Mouse (Mus musculus) midbrain, postnatal 0 days (tissue): ENCODE measurements around the gene Epha10. TPM values are rescaled to one million over a fixed set of nuclear protein-coding genes. Genes with fewer than 3 reads are reported as not detected.
"Not testable (repeated sequence)": the region's sequence is repeated elsewhere in the genome, so short reads cannot be mapped to it uniquely, and the experiment has no call there.

Experiments
- ATAC-seq: fragments of 200-750 bp; cut with Nextera tagmentation; 2 replicates; pipeline ENCODE4 v1.8.0; 2017; ENCODE audit warnings: moderate number of reproducible peaks, mild to moderate bottlenecking, moderate TSS enrichment, moderate library complexity; ENCODE audit not compliant: low FRiP score
- DNase-seq: peaks from one replicate; pipeline ENCODE4 v3.0.0-alpha.2; 2015; ENCODE audit warnings: low spot score
- H3K27ac ChIP-seq: fragments of 300-500 bp; sonication (generic); 2 replicates; pipeline ENCODE4 v1.5.1; 2014; ENCODE audit warnings: low read depth, mild to moderate bottlenecking, low read length, mixed read lengths
- H3K27me3 ChIP-seq: fragments of 300-500 bp; sonication (generic); 2 replicates; pipeline ENCODE4 v1.6.1; 2014; ENCODE audit warnings: low read length, control low read depth, mixed read lengths; ENCODE audit not compliant: insufficient read depth
- H3K36me3 ChIP-seq: fragments of 300-500 bp; sonication (generic); 2 replicates; pipeline ENCODE4 v1.6.1; 2014; ENCODE audit warnings: low read length, control low read depth, mixed read lengths; ENCODE audit not compliant: insufficient read depth
- H3K4me1 ChIP-seq: fragments of 300-500 bp; sonication (generic); 2 replicates; pipeline ENCODE4 v1.6.1; 2014; ENCODE audit warnings: mild to moderate bottlenecking, control low read depth, antibody characterized with exemption, low read length, mixed read lengths; ENCODE audit not compliant: insufficient read depth
- H3K4me2 ChIP-seq: fragments of 300-500 bp; sonication (generic); 2 replicates; pipeline ENCODE4 v1.6.1; 2014; ENCODE audit warnings: low read depth, mild to moderate bottlenecking, low read length, mixed read lengths; ENCODE audit not compliant: poor library complexity, severe bottlenecking
- H3K4me3 ChIP-seq: fragments of 300-500 bp; sonication (generic); 2 replicates; pipeline ENCODE4 v1.5.1; 2014; ENCODE audit warnings: low read depth, mild to moderate bottlenecking, low read length, moderate library complexity
- H3K9ac ChIP-seq: fragments of 300-500 bp; sonication (generic); replicated peaks from 2 replicates; pipeline ENCODE4 v1.6.1; 2014; ENCODE audit warnings: mild to moderate bottlenecking, low read length, moderate library complexity, mixed read lengths; ENCODE audit not compliant: poor library complexity, severe bottlenecking
- H3K9me3 ChIP-seq: fragments of 300-500 bp; sonication (generic); 2 replicates; pipeline ENCODE4 v1.6.1; 2016; ENCODE audit warnings: low read length, control low read depth
- CTCF ChIP-seq: IDR thresholded peaks from 2 replicates; pipeline ENCODE4 v1.5.1; 2016; ENCODE audit warnings: antibody characterized with exemption, mild to moderate bottlenecking
- WGBS: fragments of 180-500 bp; shearing (Covaris S2); extraction: QIAGEN DNeasy Blood & Tissue Kit; methylation state at CpG from one replicate; pipeline ENCODE4 v1.1.7; 2014; 5-methylcytosine and 5-hydroxymethylcytosine counted together
- polyA plus RNA-seq: library from polyadenylated mRNA; unstranded; fragments of >200 nt; fragmentation: Nextera tagmentation; extraction: Ambion mirVana; gene quantifications from 2 replicates; pipeline ENCODE4 v1.2.1, GENCODE M21; 2015
- total RNA-seq: library from RNA; depleted of rRNA; stranded (reverse); fragments of >200 nt; gene quantifications from 2 replicates; pipeline ENCODE4 v1.2.3, GENCODE M21; 2014

Gene Epha10
- total and polyA plus RNA-seq, 2 experiments from 2014 or later = 15.3 to 43.4 TPM

DNA sequence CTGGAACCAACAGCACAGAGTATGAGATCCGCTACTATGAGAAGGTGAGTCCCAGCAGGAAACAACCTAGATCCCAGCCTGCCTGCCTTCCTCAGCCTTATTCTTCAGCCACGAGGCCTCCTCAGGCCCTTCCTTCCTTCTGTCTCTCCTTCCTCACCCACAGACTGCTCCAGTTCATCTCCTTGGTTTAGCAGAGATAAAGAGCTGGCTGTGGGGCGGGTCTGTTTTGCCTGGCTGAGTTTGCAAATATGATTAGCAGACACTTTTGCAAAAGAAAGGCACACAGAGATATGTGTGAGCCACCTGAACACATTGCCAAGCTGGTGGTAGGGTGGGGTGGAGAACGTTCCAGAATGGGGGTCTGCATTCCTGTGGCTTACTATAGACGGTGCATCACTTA is 19.2 kb downstream of the Epha10 start:
- no peak overlapping the region for H3K4me3 ChIP-seq

DNA sequence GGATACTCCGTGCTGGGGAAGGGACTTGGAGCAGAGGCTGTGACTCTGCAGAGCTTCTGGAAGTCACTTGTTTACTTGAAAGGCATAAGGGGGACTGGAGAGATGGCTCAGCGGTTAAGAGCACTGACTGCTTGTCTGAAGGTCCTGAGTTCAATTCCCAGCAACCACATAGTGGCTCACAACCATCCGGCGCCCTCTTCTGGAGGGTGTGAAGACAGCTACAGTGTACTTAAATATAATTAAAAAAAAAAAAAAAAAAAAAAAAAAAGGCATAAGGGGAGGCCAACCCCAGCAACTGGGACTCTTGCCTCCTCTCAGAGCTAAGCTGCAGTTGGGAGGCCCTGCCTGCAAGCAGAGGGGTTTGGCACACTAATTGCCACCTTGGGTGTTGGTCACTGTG is 24.7 kb downstream of the Epha10 start:
- Histone ChIP-seq H3K9me3 (no peaks in the 10 kb centered on the region), H3K27me3 (no peaks in the 10 kb centered on the region), H3K27ac (peak overlapping the region; percentile 60), H3K4me1 (0 out of 2 replicates have a peak, but pooled peaks cover 2% of the 10 kb centered on the region), H3K9ac (no peak overlapping the region), H3K36me3 (no peaks in the 10 kb centered on the region), H3K4me2 (no peak overlapping the region), H3K4me3 (no peak overlapping the region)
- ATAC-seq = no peak
- TF ChIP-seq CTCF = peak; percentile 35
- 79% methylated on average over 4 of the region's 4 CpGs for WGBS
- no peak for DNase-seq

More for the DNA sequence above, 19.2 kb downstream of the Epha10 start:
- H3K4me2 ChIP-seq = no peak overlapping the region
- no peak overlapping the region for H3K27ac ChIP-seq
- TF ChIP-seq CTCF = no peak
- no peaks in the 10 kb centered on the region; the same call in 1 of the 2 replicates for H3K27me3 ChIP-seq
- H3K4me1 ChIP-seq = no peaks in the 10 kb centered on the region
- 59% methylated on average over 5 of the region's 5 CpGs for WGBS
- H3K36me3 ChIP-seq = no peaks in the 10 kb centered on the region
- ATAC-seq (no peak), DNase-seq (no peak)
- no peak overlapping the region for H3K9ac ChIP-seq
- H3K9me3 ChIP-seq = no peaks in the 10 kb centered on the region

DNA sequence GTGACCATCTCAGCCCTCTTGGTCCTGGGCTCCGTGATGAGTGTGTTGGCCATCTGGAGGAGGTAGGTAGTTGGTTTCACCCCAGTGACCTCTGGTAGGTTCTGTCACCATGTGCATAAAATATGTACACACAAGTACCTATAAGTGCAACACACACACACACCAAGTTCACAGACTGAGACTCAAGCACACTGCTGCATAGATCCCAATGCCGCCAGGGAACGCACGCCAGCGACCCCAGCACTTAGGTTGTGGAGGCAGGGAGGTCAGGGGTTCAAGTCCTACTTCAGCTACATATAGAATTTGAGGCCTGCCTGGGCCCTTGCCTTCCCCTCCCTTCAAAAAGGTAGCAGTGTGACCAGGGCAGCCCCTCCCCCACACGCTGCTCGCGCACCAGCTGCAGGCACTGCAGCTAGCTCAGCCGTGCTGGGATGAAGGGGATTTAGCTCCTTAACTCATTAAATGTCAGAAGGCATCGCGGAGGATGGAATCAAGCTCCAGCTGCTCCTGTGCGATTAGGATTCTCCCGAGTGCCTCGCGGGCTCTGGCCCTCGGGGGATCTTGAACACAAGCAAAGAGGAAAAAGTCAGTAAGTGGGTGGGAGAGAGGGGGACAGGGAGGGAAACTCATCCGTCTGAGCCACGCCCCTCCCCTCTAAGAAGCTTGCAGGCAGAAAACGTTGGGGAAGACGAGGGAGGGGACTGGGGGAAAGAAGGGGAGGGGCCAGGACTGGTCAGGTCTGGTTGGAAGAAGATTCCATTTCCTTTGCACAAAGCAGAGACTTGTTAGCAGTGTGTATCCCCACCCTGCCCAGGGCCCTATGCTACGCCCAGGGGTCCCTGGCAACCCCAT is 25.5 kb downstream of the Epha10 start:
- peak; percentile 79 for DNase-seq
- Histone ChIP-seq H3K27me3 (no peaks in the 10 kb centered on the region), H3K4me1 (0 out of 2 replicates have a peak, but pooled peaks cover 2% of the 10 kb centered on the region), H3K36me3 (no peaks in the 10 kb centered on the region), H3K4me3 (no peak overlapping the region), H3K9me3 (no peaks in the 10 kb centered on the region), H3K4me2 (peak overlapping the region; percentile 8; the same call in 1 of the 2 replicates), H3K9ac (no peak overlapping the region), H3K27ac (peak overlapping the region; percentile 60)
- WGBS = 5% methylated on average over 21 of the region's 21 CpGs
- peak; percentile 88 for ATAC-seq
- no peak for TF ChIP-seq CTCF

DNA sequence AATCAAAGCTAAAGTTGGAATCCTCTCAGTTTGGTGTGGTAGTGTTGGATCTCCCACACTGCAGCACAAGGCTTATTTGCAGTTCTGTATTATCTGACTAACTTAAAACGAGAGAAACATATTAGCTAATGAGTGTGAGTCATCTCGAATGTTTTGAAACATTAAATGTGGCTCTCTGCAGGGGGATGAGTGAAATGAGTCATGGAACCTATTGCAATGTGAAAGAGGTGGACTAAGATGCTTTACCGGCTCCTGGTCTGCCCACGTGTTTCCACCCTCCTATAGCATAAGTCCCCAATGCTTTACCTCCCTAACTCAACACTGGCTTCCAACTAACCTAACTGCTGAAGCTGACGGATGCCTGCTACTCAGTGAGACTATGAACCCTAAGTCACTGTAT is 47.4 kb downstream of the Epha10 start:
- H3K27ac ChIP-seq = no peak overlapping the region
- ATAC-seq = no peak

DNA sequence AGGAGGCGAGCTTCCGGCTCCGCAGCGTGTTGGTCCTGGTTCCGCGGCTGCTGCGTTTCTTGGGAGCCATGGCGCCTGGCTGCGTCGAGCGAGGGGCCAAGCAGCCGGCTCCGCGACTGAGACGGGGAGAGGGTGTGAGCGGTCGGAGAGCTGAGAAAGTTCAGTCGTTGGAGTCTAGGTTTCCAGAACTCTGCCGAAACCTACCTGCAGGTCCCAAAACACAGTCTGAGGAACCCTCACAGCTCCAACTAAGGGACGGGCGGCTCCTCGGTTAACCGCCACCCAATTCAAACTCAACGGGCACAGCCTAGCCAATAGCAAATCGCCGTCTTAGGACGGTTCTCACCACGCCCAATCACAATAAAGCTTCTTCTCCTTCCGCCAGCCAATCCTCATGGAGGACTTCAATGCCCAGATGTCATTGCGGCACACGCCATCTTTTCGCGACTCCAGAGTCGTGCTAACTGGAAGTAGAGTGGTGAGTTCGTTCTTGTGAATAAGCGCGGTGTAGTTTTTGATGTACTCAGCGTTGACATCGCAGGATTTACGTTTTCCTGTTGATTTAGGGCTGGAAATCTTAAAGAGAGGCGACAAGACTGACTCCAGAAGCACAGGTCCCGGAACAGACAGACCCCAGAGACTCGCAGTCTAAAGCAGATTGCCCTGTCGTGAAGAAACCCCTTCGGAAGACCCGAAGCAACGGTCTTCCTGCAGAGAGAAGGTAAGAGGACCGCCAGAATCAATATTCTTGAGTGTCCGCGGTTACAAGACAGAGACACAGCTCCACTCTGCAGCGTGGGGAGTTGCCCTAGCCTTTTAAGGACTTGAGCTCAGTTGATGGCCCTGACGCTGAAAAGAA is 56.1 kb downstream of the Epha10 start, which contains the start of gene 9930104L06Rik:
Gene 9930104L06Rik (plus strand): TSS at position 436 of the 859 bp plus-strand sequence.
- no peak within 1 kb of the TSS for H3K27ac ChIP-seq
- H3K9ac ChIP-seq = peak within 1 kb of the TSS; percentile 56
- ATAC-seq (peak; percentile 99), DNase-seq (peak; percentile 99)
- 0 out of 2 replicates have a peak, but pooled peaks cover 8% of the 10 kb centered on the region for H3K36me3 ChIP-seq
- no peak for TF ChIP-seq CTCF
- no peaks in the 10 kb centered on the region for H3K9me3 ChIP-seq
- peak within 1 kb of the TSS; percentile 58 for H3K4me3 ChIP-seq
- peaks cover 3% of the 10 kb centered on the region for H3K4me1 ChIP-seq
- WGBS = under 1% methylated on average over 52 of the region's 52 CpGs
- H3K4me2 ChIP-seq = peak within 1 kb of the TSS; percentile 91
- no peaks in the 10 kb centered on the region for H3K27me3 ChIP-seq

More for the DNA sequence above, 47.4 kb downstream of the Epha10 start:
- H3K36me3 ChIP-seq = peaks cover 3% of the 10 kb centered on the region; the same call in 1 of the 2 replicates
- no peaks in the 10 kb centered on the region for H3K4me1 ChIP-seq
- H3K4me2 ChIP-seq = no peak overlapping the region
- DNase-seq = no peak
- TF ChIP-seq CTCF = no peak
- no peak overlapping the region for H3K4me3 ChIP-seq
- no peak overlapping the region for H3K9ac ChIP-seq
- no peaks in the 10 kb centered on the region for H3K9me3 ChIP-seq
- WGBS = 95% methylated on average over 5 of the region's 5 CpGs
- no peaks in the 10 kb centered on the region for H3K27me3 ChIP-seq

DNA sequence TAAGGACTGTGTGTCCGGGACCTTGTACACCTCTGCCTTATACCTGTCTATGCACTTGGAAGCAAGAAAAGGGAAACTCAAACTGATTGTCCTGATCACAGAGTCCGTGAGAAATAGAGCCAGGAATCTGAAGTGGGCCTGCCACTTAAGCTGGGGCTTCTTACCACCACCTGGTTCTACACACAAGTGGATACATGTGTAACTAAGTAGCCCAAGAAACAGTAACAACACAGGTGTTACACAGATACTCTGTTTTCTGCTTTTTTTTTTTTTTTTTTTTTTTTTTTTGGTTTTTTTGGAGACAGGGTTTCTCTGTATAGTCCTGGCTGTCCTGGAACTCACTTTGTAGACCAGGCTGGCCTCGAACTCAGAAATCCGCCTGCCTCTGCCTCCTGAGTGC is 58.5 kb downstream of the Epha10 start, which contains the start of gene Cdca8:
Gene Cdca8 (minus strand): TSS at position 101 of the 400 bp plus-strand sequence.
- H3K4me1 ChIP-seq, ATAC-seq, H3K27me3 ChIP-seq, H3K27ac ChIP-seq, H3K4me3 ChIP-seq, H3K9me3 ChIP-seq, H3K4me2 ChIP-seq, H3K9ac ChIP-seq, DNase-seq: not testable (repeated sequence)
- 96% methylated on average over 4 of the region's 4 CpGs for WGBS
- peaks cover 18% of the 10 kb centered on the region for H3K36me3 ChIP-seq
